Mouse (Mus musculus) megakaryocyte, embryonic 14.5 days (primary cell): ENCODE measurements around the gene Slx1b. TPM values are rescaled to one million over a fixed set of nuclear protein-coding genes. Genes with fewer than 3 reads are reported as not detected.

Experiments used
- H3K27me3 ChIP-seq: replicated peaks from 2 replicates; pipeline ENCODE3; 2012; ENCODE audit warnings: inconsistent platforms
- H3K36me3 ChIP-seq: replicated peaks from 2 replicates; pipeline ENCODE3; 2012; ENCODE audit warnings: low read length, inconsistent platforms, mixed read lengths
- H3K4me1 ChIP-seq: 2 replicates; pipeline ENCODE4 v1.6.1; 2012; ENCODE audit warnings: inconsistent platforms
- H3K4me3 ChIP-seq: replicated peaks from 2 replicates; pipeline ENCODE3; 2012; ENCODE audit warnings: moderate library complexity, mild to moderate bottlenecking, inconsistent platforms
- H3K9me3 ChIP-seq: 2 replicates; pipeline ENCODE4 v1.6.1; 2012; ENCODE audit warnings: inconsistent platforms
- FLI1 ChIP-seq: IDR thresholded peaks from 2 replicates; pipeline ENCODE4 v1.6.1; 2012; ENCODE audit warnings: low read length, inconsistent platforms, mixed read lengths
- GATA1 ChIP-seq: IDR thresholded peaks from 3 replicates; pipeline ENCODE4 v1.6.1; 2012; ENCODE audit warnings: mixed read lengths, low read length, inconsistent platforms, borderline replicate concordance
- polyA plus RNA-seq: library from polyadenylated mRNA; stranded (reverse); fragments of >175 nt; gene quantifications from 2 replicates; pipeline ENCODE4 v1.2.3, GENCODE M21; 2012; ENCODE audit warnings: low replicate concordance; ENCODE audit not compliant: insufficient read depth

Gene Slx1b
- polyA plus RNA-seq, 1 experiment = 7.3 TPM

- TF ChIP-seq FLI1 (no peak), GATA1 (no peak)
- Histone ChIP-seq H3K4me1 (peaks cover 63% of the 10 kb centered on the region), H3K9me3 (no peaks in the 10 kb centered on the region), H3K4me3 (no peak overlapping the region), H3K27me3 (no peaks in the 10 kb centered on the region), H3K36me3 (peaks cover 34% of the 10 kb centered on the region)
These were observed 52.9 kb downstream of the Slx1b start for GRCm38 (mm10) chr7:126642545-126643243.

Other genes starting within 250 kb of the Slx1b start
- gene Atp2a1, start 232.7 kb downstream of the Slx1b start, polyA plus RNA-seq = 1.1 and 1.4 TPM in 2 replicates
- gene Sh2b1, start 220.4 kb downstream of the Slx1b start, polyA plus RNA-seq = 94.0 and 146 TPM in 2 replicates
- gene Tufm, start 208.4 kb downstream of the Slx1b start, polyA plus RNA-seq = 19.3 and 43.5 TPM in 2 replicates
- 956 and 1,090 TPM in 2 replicates for gene Atxn2l, start 192.3 kb downstream of the Slx1b start, polyA plus RNA-seq
- 22.3 and 46.6 TPM in 2 replicates for gene Eif3c, start 129.4 kb downstream of the Slx1b start, polyA plus RNA-seq
- 30.2 TPM in 1 of 2 replicates, not detected in the other for gene Apobr, start 110.8 kb downstream of the Slx1b start, polyA plus RNA-seq
- gene Cln3, start 110.0 kb downstream of the Slx1b start, polyA plus RNA-seq = 8.9 and 21.3 TPM in 2 replicates
- 1.4 TPM in 1 of 2 replicates, not detected in the other for gene Il27, start 100.8 kb downstream of the Slx1b start, polyA plus RNA-seq
- 27.5 TPM in 1 of 2 replicates, not detected in the other for gene Nupr1, start 64.9 kb downstream of the Slx1b start, polyA plus RNA-seq
- gene Sgf29, start 46.5 kb downstream of the Slx1b start, polyA plus RNA-seq = 31.0 and 69.1 TPM in 2 replicates
- 0.87 and 3.0 TPM in 2 replicates for gene Sult1a1, start 19.4 kb downstream of the Slx1b start, polyA plus RNA-seq
- 185 and 696 TPM in 2 replicates for gene Bola2, start 383 bp downstream of the Slx1b start, polyA plus RNA-seq
- 1,070 and 1,578 TPM in 2 replicates for gene Coro1a, start 12.0 kb upstream of the Slx1b start, polyA plus RNA-seq
- 213 and 289 TPM in 2 replicates for gene Mapk3, start 63.8 kb upstream of the Slx1b start, polyA plus RNA-seq
- 3.4 TPM in 1 of 2 replicates, not detected in the other for gene Gdpd3, start 70.5 kb upstream of the Slx1b start, polyA plus RNA-seq
- gene Ypel3, start 81.2 kb upstream of the Slx1b start, polyA plus RNA-seq = 284 and 689 TPM in 2 replicates
- gene Tbx6, start 85.7 kb upstream of the Slx1b start, polyA plus RNA-seq = 3.0 and 15.0 TPM in 2 replicates
- gene Ppp4c, start 96.7 kb upstream of the Slx1b start, polyA plus RNA-seq = 46.3 and 115 TPM in 2 replicates
- 13.5 and 29.3 TPM in 2 replicates for gene Fam57b, start 101.9 kb upstream of the Slx1b start, polyA plus RNA-seq
- gene 4930451I11Rik, start 135.9 kb upstream of the Slx1b start, polyA plus RNA-seq = not detected in 2 replicates
- gene Doc2a, start 151.6 kb upstream of the Slx1b start, polyA plus RNA-seq = 1.3 TPM in 1 of 2 replicates, not detected in the other
- 9.3 and 60.8 TPM in 2 replicates for gene Hirip3, start 166.2 kb upstream of the Slx1b start, polyA plus RNA-seq
- gene Ino80e, start 166.6 kb upstream of the Slx1b start, polyA plus RNA-seq = 823 and 1,411 TPM in 2 replicates
- 159 and 479 TPM in 2 replicates for gene Taok2, start 188.9 kb upstream of the Slx1b start, polyA plus RNA-seq
- 50.9 TPM in 2 replicates for gene Tmem219, start 227.1 kb upstream of the Slx1b start, polyA plus RNA-seq
- gene Kctd13, start 233.1 kb upstream of the Slx1b start, polyA plus RNA-seq = 26.4 and 59.2 TPM in 2 replicates